Mouse (Mus musculus) myocyte (in vitro differentiated cells): ENCODE measurements at regions not wholly inside any gene's neighbourhood (a gene's known extent, or its start where the extent isn't known, plus 50 kb on each side); places are given as distances from the start of the nearest gene placed in this dataset.

Source experiments
- E2F4 ChIP-seq: IDR thresholded peaks from one replicate; pipeline ENCODE4 v1.6.1; 2011; ENCODE audit warnings: mild to moderate bottlenecking, control low read depth, moderate library complexity; ENCODE audit not compliant: insufficient read depth
- MAX ChIP-seq: IDR thresholded peaks from one replicate; pipeline ENCODE4 v1.6.1; 2011; ENCODE audit warnings: low read depth, mild to moderate bottlenecking, control low read depth
- MYOG ChIP-seq, 3 experiments: IDR thresholded peaks; one replicate each; pipeline ENCODE4 v1.6.1; 2011; ENCODE audit warnings: control low read depth in 2 of 3, low read depth in 2 of 3, mild to moderate bottlenecking in 2 of 3; ENCODE audit not compliant: insufficient read length in 2 of 3, control insufficient read depth in 1 of 3, insufficient read depth in 1 of 3
- POLR2A ChIP-seq: IDR thresholded peaks from one replicate; pipeline ENCODE4 v1.6.1; 2011; ENCODE audit warnings: low read depth, mild to moderate bottlenecking, control low read depth, moderate library complexity; ENCODE audit not compliant: insufficient read length
- POLR2AphosphoS2 ChIP-seq: IDR thresholded peaks from one replicate; pipeline ENCODE4 v1.6.1; 2011; ENCODE audit warnings: low read depth, control low read depth; ENCODE audit not compliant: insufficient read length
- TCF12 ChIP-seq: IDR thresholded peaks from one replicate; pipeline ENCODE4 v1.6.1; 2011; ENCODE audit warnings: mild to moderate bottlenecking, control low read depth; ENCODE audit not compliant: poor library complexity, insufficient read depth, severe bottlenecking
- USF1 ChIP-seq: IDR thresholded peaks from one replicate; pipeline ENCODE4 v1.6.1; 2011; ENCODE audit warnings: low read depth, mild to moderate bottlenecking, control low read depth, moderate library complexity

GRCm38 (mm10) chr8:26836552-26836951 is 140.6 kb upstream of the Zfp703 start:
- no peak for TF ChIP-seq E2F4
- no peak for TF ChIP-seq TCF12
- no peak for TF ChIP-seq USF1
- TF ChIP-seq POLR2A, result no peak
- peak; percentile 44 to 78 (median 52) for TF ChIP-seq MYOG (IDR thresholded peaks at IDR 0.05; ENCODE audit: control insufficient read depth in 1 of 3, insufficient read depth in 1 of 3, insufficient read length in 2 of 3, low read depth in 2 of 3)
- TF ChIP-seq MAX, result no peak
- TF ChIP-seq POLR2AphosphoS2, result no peak
